In the genomic region with DNA sequence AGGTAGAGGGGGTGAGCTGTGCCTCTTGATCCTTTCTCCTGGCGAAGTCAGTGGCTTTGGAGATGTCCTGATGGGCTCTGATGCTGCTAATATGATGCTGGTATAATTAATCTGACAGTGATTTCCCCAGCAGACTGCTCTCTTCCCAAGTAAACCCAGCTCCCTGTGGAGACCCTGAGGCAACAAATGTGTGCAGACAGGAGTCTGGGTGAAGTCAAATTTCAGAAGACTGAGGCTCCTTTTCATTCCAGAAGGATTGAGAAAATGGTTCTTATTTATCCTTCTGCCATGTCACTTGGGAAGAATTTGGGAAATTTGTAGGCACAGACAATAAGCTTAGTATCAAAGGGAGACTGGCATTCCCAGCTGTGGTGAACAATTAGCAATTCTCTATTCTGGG, we compare ENCODE assay signal across 20 mouse cellular contexts.
A peak's percentile ranks its signal among the peaks of the same experiment; 100 is the strongest.
DNase-seq lines count a peak whose midpoint lies in the region; ATAC-seq lines count a peak whose summit lies in the region.
"Had no signal": no experiment of that assay in that cellular context is flagged by ENCODE, and none has a peak within 500 bp of the region (broad histone marks: within the 10 kb centered on the region; RNA-seq: fewer than 3 reads in every experiment).

No protein-coding gene starts in this region.

- WGBS in embryonic facial prominence, embryonic 14.5 days: 28% methylated on average over 1 of the region's 1 CpGs
- WGBS in embryonic facial prominence, embryonic 10.5 days: 22% methylated on average over 1 of the region's 1 CpGs
- 17% methylated on average over 1 of the region's 1 CpGs for WGBS in midbrain, embryonic 13.5 days
- WGBS in midbrain, embryonic 16.5 days: 21% methylated on average over 1 of the region's 1 CpGs

- ATAC-seq in embryonic facial prominence, embryonic 14.5 days (ENCODE audit: low read depth): no peak
- ATAC-seq in midbrain, embryonic 13.5 days: no peak
- no peak for ATAC-seq in midbrain, embryonic 16.5 days
- ATAC-seq: forebrain, embryonic 13.5 days; forebrain, postnatal 0 days; intestine, embryonic 15.5 days had no signal

- no peak overlapping the region for H3K4me2 ChIP-seq in embryonic facial prominence, embryonic 14.5 days (ENCODE audit: low read depth, low read length)
- no peak overlapping the region for H3K4me2 ChIP-seq in midbrain, embryonic 13.5 days (replicated peaks)
- H3K4me2 ChIP-seq in midbrain, embryonic 16.5 days (ENCODE audit: low read length): no peak overlapping the region
- H3K4me2 ChIP-seq: embryonic facial prominence, embryonic 13.5 days; forebrain, embryonic 13.5 days; heart, embryonic 12.5 days; intestine, embryonic 15.5 days had no signal

- no peak overlapping the region for H3K4me3 ChIP-seq in embryonic facial prominence, embryonic 14.5 days (ENCODE audit: low read depth, low read length)
- no peak overlapping the region for H3K4me3 ChIP-seq in embryonic facial prominence, embryonic 10.5 days
- H3K4me3 ChIP-seq in midbrain, embryonic 13.5 days (replicated peaks): no peak overlapping the region
- no peak overlapping the region for H3K4me3 ChIP-seq in midbrain, embryonic 16.5 days (ENCODE audit: low read depth, low read length)
- H3K4me3 ChIP-seq: embryonic facial prominence, embryonic 13.5 days; forebrain, embryonic 13.5 days; heart, embryonic 12.5 days; hindbrain, embryonic 10.5 days; intestine, embryonic 15.5 days had no signal

- peak; percentile 2 for DNase-seq in embryonic facial prominence, embryonic 14.5 days (ENCODE audit: low spot score)
- no peak for DNase-seq in embryonic facial prominence, embryonic 10.5 days (ENCODE audit: low spot score)
- peak; percentile 40 for DNase-seq in retina, postnatal 1 day
- no peak for DNase-seq in retina, embryonic 14.5 days (ENCODE audit: low spot score)
- DNase-seq in mesoderm, embryonic 11.5 days (ENCODE audit: low read depth, low spot score): peak; percentile 2
- no peak for DNase-seq in gastrocnemius, postnatal 14 days
- DNase-seq: adrenal gland, adult 8-10 months; adrenal gland, postnatal 36 days; cerebellum, adult 11-12 months; cerebellum, adult 9-11 months; forebrain, postnatal 0 days; gastrocnemius, postnatal 25 days had no signal

- intact Hi-C loops in gastrocnemius, postnatal 14 days (cut with DNase I; ENCODE audit: low total_unique reads): no loop called here

- no peak overlapping the region for H3K27ac ChIP-seq in embryonic facial prominence, embryonic 14.5 days (replicated peaks; ENCODE audit: low read depth, low read length)
- H3K27ac ChIP-seq in embryonic facial prominence, embryonic 10.5 days (replicated peaks): no peak overlapping the region
- peak overlapping the region; percentile 47 for H3K27ac ChIP-seq in midbrain, embryonic 13.5 days
- no peak overlapping the region for H3K27ac ChIP-seq in midbrain, embryonic 16.5 days (ENCODE audit: low read length)
- H3K27ac ChIP-seq: embryonic facial prominence, embryonic 13.5 days; forebrain, embryonic 13.5 days; hindbrain, embryonic 10.5 days; intestine, embryonic 15.5 days had no signal

- 0 out of 2 replicates have a peak, but pooled peaks cover 5% of the 10 kb centered on the region for H3K9me3 ChIP-seq in embryonic facial prominence, embryonic 14.5 days (ENCODE audit: control insufficient read depth, low read length)
- H3K9me3 ChIP-seq in embryonic facial prominence, embryonic 10.5 days: no peaks in the 10 kb centered on the region
- H3K9me3 ChIP-seq in midbrain, embryonic 13.5 days: no peaks in the 10 kb centered on the region
- H3K9me3 ChIP-seq in midbrain, embryonic 16.5 days (replicated peaks; ENCODE audit: control insufficient read depth, low read length, poor library complexity, severe bottlenecking): no peaks in the 10 kb centered on the region
- H3K9me3 ChIP-seq: embryonic facial prominence, embryonic 13.5 days; forebrain, embryonic 13.5 days; hindbrain, embryonic 10.5 days; intestine, embryonic 15.5 days had no signal

- no peaks in the 10 kb centered on the region for H3K4me1 ChIP-seq in embryonic facial prominence, embryonic 14.5 days (ENCODE audit: control insufficient read depth, insufficient read depth, low read length)
- 0 out of 2 replicates have a peak, but pooled peaks cover 2% of the 10 kb centered on the region for H3K4me1 ChIP-seq in embryonic facial prominence, embryonic 10.5 days
- peaks cover 6% of the 10 kb centered on the region for H3K4me1 ChIP-seq in midbrain, embryonic 13.5 days (replicated peaks)
- peaks cover 2% of the 10 kb centered on the region; the same call in 1 of the 2 replicates for H3K4me1 ChIP-seq in midbrain, embryonic 16.5 days (ENCODE audit: control insufficient read depth, insufficient read depth, low read length)
- H3K4me1 ChIP-seq: embryonic facial prominence, embryonic 13.5 days; forebrain, embryonic 13.5 days; heart, embryonic 12.5 days; intestine, embryonic 15.5 days had no signal

- H3K36me3 ChIP-seq in embryonic facial prominence, embryonic 14.5 days (ENCODE audit: control insufficient read depth, insufficient read depth, low read length): no peaks in the 10 kb centered on the region
- H3K36me3 ChIP-seq in embryonic facial prominence, embryonic 10.5 days (replicated peaks): no peaks in the 10 kb centered on the region
- no peaks in the 10 kb centered on the region for H3K36me3 ChIP-seq in midbrain, embryonic 13.5 days
- no peaks in the 10 kb centered on the region for H3K36me3 ChIP-seq in midbrain, embryonic 16.5 days (ENCODE audit: control insufficient read depth, insufficient read depth, low read length)
- H3K36me3 ChIP-seq: embryonic facial prominence, embryonic 13.5 days; heart, embryonic 12.5 days; hindbrain, embryonic 10.5 days; intestine, embryonic 15.5 days had no signal

- no peak overlapping the region for H3K9ac ChIP-seq in embryonic facial prominence, embryonic 14.5 days (ENCODE audit: low read depth, low read length)
- H3K9ac ChIP-seq in midbrain, embryonic 13.5 days (replicated peaks): no peak overlapping the region
- no peak overlapping the region for H3K9ac ChIP-seq in midbrain, embryonic 16.5 days (ENCODE audit: low read depth, low read length)
- H3K9ac ChIP-seq: embryonic facial prominence, embryonic 13.5 days; forebrain, embryonic 13.5 days; forebrain, postnatal 0 days; heart, embryonic 12.5 days; intestine, embryonic 15.5 days had no signal

- no peaks in the 10 kb centered on the region for H3K27me3 ChIP-seq in embryonic facial prominence, embryonic 14.5 days (replicated peaks; ENCODE audit: control insufficient read depth, insufficient read depth, low read length)
- no peaks in the 10 kb centered on the region for H3K27me3 ChIP-seq in embryonic facial prominence, embryonic 10.5 days (replicated peaks; ENCODE audit: low read depth, poor library complexity, severe bottlenecking)
- no peaks in the 10 kb centered on the region for H3K27me3 ChIP-seq in midbrain, embryonic 13.5 days
- H3K27me3 ChIP-seq in midbrain, embryonic 16.5 days (ENCODE audit: control insufficient read depth, insufficient read depth, low read depth, low read length): no peaks in the 10 kb centered on the region
- H3K27me3 ChIP-seq: CH12.LX; embryonic facial prominence, embryonic 13.5 days; forebrain, embryonic 13.5 days; heart, embryonic 12.5 days; intestine, embryonic 15.5 days had no signal

Comparison
In these comparisons a context has a peak if more than half of its experiments do, and no peak if none do; other contexts are left out.
1. DNase-seq: peak in embryonic facial prominence, embryonic 14.5 days (single experiment), retina, postnatal 1 day (single experiment) and mesoderm, embryonic 11.5 days (single experiment); none in embryonic facial prominence, embryonic 10.5 days (single experiment), retina, embryonic 14.5 days (single experiment) and gastrocnemius, postnatal 14 days (single experiment).